Mouse (Mus musculus) heart, adult 8-10 months (tissue): ENCODE measurements around the gene Fbf1. TPM values are rescaled to one million over a fixed set of nuclear protein-coding genes. Genes with fewer than 3 reads are reported as not detected.

ENCODE experiments used
- total RNA-seq, 4 experiments: library from RNA; stranded (reverse); gene quantifications; 2 replicates each; pipeline ENCODE4 v1.2.4; 2022

The Fbf1 gene
- total RNA-seq, 4 experiments from 2014 or later = 14.5 to 16.4 (median 15.2) TPM

Other genes starting within 250 kb of the Fbf1 start
- 10 to 100 TPM; 14.7 to 21.3 (median 16.2) TPM for gene Sap30bp, start 234.9 kb downstream of the Fbf1 start, total RNA-seq
- gene Recql5, start 234.7 kb downstream of the Fbf1 start, total RNA-seq = 10 to 100 TPM in 1 of 4 experiments, 1 to 10 TPM in 3; 6.8 to 14.7 (median 8.2) TPM
- 1 to 10 TPM; 2.3 to 3.1 (median 3.0) TPM for gene Itgb4, start 193.5 kb downstream of the Fbf1 start, total RNA-seq
- 10 to 100 TPM; 12.5 to 16.0 (median 15.0) TPM for gene Galk1, start 155.4 kb downstream of the Fbf1 start, total RNA-seq
- 100 to 1,000 TPM in 3 of 4 experiments, 10 to 100 TPM in 1; 92.7 to 141 (median 123) TPM for gene H3f3b, start 140.2 kb downstream of the Fbf1 start, total RNA-seq
- gene Unk, start 137.8 kb downstream of the Fbf1 start, total RNA-seq = 1 to 10 TPM; 7.2 to 9.4 (median 7.8) TPM
- gene Unc13d, start 90.2 kb downstream of the Fbf1 start, total RNA-seq = 1 to 10 TPM in 2 of 4 experiments, under 1 TPM in 2; 0.41 to 1.4 (median 0.83) TPM
- gene Wbp2, start 81.2 kb downstream of the Fbf1 start, total RNA-seq = 100 to 1,000 TPM; 108 to 126 (median 116) TPM
- 10 to 100 TPM; 17.9 to 25.7 (median 22.1) TPM for gene Trim47, start 41.0 kb downstream of the Fbf1 start, total RNA-seq
- 1 to 10 TPM; 6.6 to 8.2 (median 7.6) TPM for gene Trim65, start 37.0 kb downstream of the Fbf1 start, total RNA-seq
- 10 to 100 TPM; 60.0 to 66.2 (median 63.9) TPM for gene Mrpl38, start 29.3 kb downstream of the Fbf1 start, total RNA-seq
- 10 to 100 TPM; 10.1 to 15.1 (median 10.8) TPM for gene Ten1, start 30.7 kb upstream of the Fbf1 start, total RNA-seq
- 100 to 1,000 TPM; 199 to 220 (median 213) TPM for gene Acox1, start 30.9 kb upstream of the Fbf1 start, total RNA-seq
- under 1 TPM; 0.49 to 0.94 (median 0.56) TPM for gene Evpl, start 69.9 kb upstream of the Fbf1 start, total RNA-seq
- gene Srp68, start 106.1 kb upstream of the Fbf1 start, total RNA-seq = 10 to 100 TPM; 61.3 to 72.1 (median 66.2) TPM
- gene Galr2, start 112.8 kb upstream of the Fbf1 start, total RNA-seq = not detected
- gene Exoc7, start 139.1 kb upstream of the Fbf1 start, total RNA-seq = 10 to 100 TPM; 49.0 to 65.8 (median 54.2) TPM
- gene Foxj1, start 167.2 kb upstream of the Fbf1 start, total RNA-seq = under 1 TPM in 1 of 4 experiments, not detected in 3; 0.26 TPM
- gene Rnf157, start 244.9 kb upstream of the Fbf1 start, total RNA-seq = 10 to 100 TPM in 2 of 4 experiments, 1 to 10 TPM in 2; 7.5 to 12.5 (median 9.4) TPM